Mouse (Mus musculus) kidney, adult 11 months (tissue): ENCODE data around the gene Slc9a1.

Experiments
- DNase-seq: peaks from one replicate; pipeline ENCODE4 v3.0.0; 2022

Slc9a1 gene

DNA sequence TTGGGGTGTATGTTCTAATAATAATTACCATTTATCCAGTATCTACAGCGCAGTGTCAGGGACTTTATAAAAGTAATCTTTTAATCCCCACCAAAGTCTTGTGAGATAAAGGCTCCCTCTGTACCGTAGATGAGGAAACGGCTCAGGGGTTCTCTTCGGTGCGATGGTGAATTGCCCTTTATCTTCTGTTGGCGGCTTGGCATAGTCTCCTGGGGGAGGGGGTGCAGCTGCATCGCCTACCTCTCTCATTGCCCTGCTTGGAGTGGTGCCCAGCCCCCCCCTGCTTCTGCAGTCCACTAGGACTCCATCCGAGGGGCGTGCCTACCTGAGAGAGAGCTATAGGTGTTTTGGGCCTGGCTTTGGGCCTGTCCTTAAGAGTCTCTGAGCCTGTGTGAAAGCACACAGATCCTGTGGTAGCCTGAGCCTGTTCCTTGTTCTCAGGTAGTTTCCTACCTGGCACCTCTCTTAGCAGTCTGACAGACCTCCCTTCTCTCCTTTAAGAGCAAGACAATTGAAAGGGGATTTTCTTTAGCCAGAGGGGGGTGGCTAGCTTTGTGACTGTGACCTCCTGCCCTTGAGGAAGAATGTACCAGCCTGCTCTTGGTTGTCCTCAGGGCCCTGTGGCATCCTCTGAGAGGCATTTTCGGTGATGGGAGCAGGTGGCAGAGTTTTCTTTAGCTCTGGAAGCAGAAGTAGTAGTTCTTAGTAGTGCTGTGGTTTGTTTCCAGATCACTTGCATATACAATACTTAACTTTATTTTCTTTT lies 6.5 kb downstream of the Slc9a1 start:
- no peak for DNase-seq

- no peak for DNase-seq
Observed at GRCm38 (mm10) chr4:133378236-133379045, 8.9 kb downstream of the Slc9a1 start.

DNA sequence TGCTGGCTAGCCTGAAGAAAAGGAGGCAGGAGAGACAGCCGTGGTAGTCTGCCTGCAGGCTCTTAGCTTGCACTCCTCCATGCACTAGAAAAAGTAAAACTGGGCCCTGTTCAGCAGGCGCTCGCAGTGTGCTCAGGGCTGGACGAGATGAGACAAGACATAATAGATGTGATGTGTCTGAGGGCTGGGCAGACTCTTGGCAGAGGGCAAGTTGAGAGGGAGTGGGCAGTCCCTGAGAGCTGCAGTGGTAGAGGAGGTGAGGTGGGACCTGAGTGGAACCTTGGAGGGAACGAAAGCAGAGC lies 9.5 kb downstream of the Slc9a1 start:
- no peak for DNase-seq

DNA sequence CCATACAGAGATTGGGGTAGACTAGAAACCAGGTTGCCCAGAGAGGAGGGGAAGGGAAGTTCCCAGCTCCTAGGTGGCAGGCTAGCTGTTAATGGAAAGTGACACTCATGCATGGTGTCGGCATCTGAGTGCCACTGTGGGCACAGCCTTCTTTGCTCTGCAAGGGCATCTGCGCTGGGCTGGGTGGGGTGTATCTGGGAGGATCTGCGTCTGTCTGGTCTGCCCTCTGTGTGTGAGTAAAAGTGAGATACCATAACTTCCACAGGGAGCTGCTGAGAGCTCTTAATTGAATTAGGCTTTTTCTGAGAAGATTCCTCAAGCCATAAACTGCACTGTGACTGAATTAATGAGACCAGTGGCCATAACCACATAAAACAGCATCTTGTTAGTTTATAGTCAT lies 10.4 kb downstream of the Slc9a1 start:
- DNase-seq: no peak

DNA sequence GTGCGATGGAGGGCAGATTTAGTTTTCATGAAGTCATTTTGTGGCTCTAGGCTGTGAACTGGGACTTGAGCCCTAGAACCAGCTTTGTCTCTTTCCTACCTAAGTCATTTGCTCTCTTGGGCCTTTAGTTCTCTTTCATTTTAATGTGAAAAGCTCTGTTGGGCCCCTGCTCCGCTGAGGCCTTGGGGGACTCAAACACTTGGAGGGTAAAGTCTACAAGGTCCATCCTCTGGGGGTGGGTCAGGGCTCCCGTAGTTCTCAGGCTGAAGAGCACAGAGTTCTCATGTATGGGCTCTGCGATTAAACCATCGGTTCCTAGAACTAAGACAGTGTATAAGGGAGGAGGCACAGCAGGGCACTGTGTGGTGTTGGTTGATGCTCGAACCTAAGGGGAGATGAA lies 11.0 kb downstream of the Slc9a1 start:
- DNase-seq: no peak

DNA sequence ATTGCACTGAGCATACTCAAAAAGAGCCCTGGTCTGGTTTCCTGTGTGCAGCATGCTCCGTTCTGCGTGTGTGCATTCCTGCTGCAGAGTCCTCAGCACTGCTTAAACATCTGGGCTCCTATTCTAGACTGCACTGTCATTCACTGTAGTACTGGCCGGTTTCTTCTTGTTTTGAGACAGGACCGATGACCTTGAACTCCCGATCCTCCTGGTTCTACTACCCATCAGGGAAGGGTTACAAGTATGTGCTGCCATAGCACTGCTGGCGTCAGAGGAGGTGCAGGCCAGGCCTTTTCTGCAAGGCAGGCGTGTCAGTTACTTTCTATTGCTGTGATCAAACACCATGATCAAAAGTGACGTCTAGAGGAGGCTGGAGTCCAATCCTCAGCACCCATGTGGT lies 11.6 kb downstream of the Slc9a1 start:
- no peak for DNase-seq

DNA sequence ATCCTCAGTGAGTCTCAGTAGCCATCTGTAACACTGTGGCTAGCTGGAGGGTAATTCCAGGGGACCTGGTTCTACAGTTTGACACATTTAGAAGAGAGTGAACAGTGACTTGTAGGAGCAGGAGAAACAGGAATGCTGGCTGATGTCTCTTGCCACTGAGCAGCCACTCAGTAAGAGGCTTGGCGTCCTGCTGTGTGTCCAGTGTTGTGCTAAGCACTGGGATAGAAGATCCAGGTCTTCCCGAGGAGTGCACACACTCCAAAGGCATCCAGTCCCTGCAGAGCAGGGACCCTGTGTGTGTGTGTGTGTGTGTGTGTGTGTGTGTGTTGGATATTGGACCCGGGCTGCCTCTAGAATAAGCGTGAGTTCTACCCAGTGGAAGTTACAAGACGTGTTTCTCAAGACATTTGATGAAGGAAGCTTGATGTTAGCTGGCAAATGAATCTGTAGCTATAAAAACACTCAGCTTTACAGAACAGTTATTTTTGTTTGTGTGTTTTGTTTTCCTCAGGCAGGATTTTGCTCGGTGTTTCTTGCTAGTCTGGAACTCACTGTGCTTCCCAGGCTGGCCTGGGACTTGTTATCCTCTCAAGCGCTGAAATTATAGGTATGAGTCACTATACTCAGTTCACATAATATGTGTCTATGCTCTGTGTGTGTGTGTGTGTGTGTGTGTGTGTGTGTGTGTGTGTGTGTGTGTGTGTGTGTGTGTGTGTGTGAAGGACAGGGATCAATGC lies 16.7 kb downstream of the Slc9a1 start:
- DNase-seq: no peak

- DNase-seq: no peak
Observed at GRCm38 (mm10) chr4:133387053-133387452, 17.5 kb downstream of the Slc9a1 start.

DNA sequence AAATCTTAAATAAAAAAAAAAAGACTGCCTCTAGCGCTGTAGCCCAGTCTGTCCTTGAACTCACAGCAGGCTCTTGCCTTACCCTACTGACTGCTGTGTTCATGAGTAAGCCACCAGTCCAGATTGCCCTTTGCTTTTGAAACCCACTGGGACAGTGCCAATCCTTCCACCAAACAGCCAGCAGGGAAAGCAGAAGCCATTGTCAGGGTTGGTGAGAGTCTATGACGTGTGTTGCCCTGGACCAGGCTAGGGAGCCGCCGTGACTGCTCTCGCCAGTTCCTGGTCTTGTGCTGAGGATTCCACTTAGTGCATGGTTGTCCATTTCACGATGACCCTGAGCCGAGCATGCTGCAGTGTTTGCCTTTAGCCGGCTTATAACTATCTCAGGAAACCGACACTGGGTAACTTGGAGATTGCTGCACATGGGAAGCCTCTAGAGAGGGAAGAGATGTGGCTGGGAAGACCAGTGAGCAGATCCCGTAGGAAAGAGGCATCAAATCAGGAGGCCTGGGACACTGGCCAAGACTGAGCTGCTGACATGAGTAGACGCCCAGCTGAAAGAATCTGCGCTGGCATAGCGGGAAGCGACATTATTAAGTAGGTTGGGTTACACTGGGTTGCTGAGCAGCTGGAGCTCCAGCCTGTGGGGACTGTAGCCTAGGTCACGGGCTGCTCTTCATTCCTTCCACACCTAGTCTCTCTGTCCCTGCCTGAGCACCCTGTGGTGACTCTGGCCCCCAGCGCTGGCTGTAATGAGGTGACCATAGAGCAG lies 19.5 kb downstream of the Slc9a1 start:
- DNase-seq: no peak

GRCm38 (mm10) chr4:133390042-133390441 lies 20.5 kb downstream of the Slc9a1 start:
- DNase-seq: no peak

DNA sequence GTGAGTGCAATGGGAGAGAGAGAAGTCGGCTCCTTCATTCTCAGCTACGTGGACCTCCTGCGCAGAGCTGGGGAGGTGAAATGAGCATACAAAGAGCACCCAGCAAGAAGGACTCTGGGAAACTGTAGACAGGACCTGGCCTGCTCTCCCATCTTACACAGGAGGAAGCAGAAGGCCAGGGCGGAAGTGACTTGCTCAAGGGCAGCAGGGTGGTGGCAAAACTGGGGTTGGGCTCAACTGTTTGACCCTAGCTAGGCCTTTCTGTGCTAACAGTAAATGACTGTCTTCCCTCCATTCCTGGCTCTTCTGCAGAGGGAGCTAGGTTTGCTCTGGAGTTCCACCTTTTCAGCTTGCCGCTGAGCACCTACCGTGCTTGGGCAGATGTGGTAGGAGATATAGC lies 21.1 kb downstream of the Slc9a1 start:
- DNase-seq: no peak

DNA sequence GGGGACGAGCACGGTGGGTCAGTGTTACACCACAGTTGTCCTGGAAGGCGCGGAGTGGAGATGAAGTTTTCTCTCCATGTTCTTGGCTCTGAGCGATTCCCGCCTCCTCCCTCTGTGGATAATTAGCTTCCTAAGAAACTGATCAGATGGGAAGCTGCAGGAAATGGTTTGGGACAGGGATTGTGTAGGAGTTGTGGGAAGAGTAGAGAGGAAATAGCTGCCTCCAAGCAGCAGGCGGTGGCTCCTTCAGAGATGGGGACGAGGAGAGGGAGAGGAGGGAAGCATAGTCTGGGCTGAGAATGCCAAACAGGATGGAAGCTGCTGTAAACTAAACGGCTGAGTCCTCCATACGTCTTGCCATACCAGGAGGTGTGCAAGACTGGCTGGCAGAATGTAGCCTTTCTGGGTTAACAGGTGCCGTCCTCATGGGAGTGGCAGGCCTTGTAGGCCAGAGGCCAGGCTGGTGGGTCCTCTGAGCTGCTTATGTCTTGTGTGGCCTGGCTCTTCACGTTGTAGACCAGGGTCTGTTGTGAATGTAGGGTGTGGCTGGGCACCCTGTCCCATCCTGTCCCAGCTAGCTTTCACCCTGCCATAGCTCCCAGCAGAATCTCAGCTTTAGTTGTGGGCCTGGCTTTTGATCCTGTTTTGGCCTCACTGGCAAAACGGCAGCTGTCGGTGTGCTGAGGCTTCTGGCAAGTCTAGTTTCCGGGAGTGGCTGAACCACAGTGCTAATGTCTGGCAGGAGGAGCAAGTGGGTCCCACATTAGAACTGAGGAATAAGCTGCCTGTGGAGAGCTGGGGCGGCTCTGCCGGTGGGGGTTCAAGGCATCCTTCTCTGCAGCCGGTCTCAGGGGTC lies 21.9 kb downstream of the Slc9a1 start:
- no peak for DNase-seq

DNA sequence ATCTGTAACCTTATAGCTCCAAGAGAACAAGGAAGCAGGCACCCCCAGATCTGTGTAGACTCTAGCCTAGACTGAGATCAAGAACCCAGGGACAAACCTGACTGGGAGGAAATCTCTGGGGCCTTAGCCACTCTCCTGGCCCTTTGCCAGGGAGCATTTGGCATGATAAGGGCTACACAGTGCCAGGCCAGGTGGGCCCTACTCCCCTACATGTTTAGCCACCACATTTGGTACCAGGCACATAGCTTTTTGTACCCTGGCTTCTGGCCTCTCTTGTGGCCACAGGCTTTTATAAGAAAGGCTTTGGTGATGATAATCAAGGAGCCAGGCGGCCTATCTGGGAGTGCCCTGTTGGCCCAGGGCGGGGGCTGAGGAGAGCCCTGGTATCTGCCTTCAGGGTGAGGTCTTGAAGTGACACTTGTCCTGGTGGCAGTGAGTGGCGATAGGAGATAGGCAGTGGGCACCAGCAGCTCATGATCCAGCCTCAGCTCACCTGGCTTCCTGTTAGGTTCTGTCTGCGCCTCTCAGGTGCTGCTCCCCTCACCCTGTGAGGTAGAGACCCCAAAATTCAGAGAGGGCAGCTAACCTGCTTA lies 25.6 kb downstream of the Slc9a1 start:
- DNase-seq: no peak

- DNase-seq: no peak
Observed at GRCm38 (mm10) chr4:133396079-133396478, 26.6 kb downstream of the Slc9a1 start.

GRCm38 (mm10) chr4:133397299-133397698 lies 27.8 kb downstream of the Slc9a1 start:
- DNase-seq: no peak

GRCm38 (mm10) chr4:133397961-133398360 lies 28.5 kb downstream of the Slc9a1 start:
- no peak for DNase-seq

DNA sequence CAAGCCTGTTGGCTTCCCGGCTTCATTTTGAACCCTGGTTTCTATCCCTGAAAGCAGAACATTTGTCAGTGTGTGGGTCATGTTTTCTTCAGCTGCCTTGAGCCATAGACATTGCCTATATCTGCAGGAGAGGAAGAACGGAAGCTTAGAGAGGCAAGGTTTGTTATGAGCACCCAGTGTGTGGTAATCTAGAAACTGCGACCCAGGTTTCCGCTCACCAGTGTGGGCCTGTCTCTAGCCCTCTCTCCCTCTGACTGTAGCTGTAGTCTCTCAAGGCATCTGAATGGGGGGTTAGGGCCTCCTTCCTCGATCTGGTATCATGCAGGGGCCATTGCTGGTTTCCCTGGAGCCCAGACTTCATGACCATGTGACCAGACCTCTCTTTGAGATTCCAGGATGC lies 29.1 kb downstream of the Slc9a1 start:
- DNase-seq: no peak

- DNase-seq: no peak
Observed at GRCm38 (mm10) chr4:133399509-133399908, 30.0 kb downstream of the Slc9a1 start.

DNA sequence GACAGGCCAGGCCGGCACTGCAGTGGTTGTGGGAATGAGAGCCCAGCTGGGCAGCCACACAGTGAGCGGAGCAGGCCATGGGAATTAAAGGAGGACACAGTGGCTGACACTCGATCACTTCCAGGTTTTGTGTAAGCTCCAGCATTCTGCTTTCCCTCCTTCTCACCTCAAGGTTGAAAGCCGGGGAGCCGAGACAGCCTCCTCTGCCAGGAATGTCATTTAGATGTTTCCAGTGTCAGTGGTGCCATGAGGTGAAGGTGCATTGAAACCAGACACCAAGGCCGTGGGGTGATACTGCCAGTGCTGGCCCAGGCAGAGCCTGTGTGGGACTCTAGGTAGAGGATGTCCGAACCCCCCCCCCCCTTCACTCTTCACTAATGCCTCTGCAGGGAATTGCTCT lies 30.6 kb downstream of the Slc9a1 start:
- DNase-seq: no peak

DNA sequence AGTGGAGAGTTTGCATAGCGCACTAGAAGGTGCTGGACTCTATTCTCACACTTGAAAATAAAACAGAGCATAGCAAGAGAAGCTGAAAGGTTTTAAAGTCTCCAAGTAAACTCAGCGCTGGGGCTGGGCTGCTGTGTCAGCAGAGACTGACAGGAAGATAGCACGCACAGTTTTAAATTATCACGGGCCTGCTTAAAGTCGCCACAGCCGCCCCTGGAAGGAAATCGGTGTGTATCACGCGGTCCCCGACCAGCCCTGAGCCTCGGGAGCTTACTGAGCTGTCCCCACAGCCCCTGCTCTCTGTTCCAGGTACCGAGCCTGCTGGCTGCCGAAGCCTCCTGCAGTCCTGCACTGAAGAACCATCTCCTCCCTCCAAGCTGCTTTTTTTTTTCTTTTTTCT lies 32.5 kb downstream of the Slc9a1 start:
- DNase-seq: no peak

- no peak for DNase-seq
Observed at GRCm38 (mm10) chr4:133403611-133404228, 34.2 kb downstream of the Slc9a1 start.
